Mouse (Mus musculus) hindbrain, embryonic 12.5 days (tissue): ENCODE results near the gene Vmn1r233. TPM values are rescaled to one million over a fixed set of nuclear protein-coding genes. Genes with fewer than 3 reads are reported as not detected.

ENCODE experiments used
- ATAC-seq: fragments of 200-750 bp; cut with Nextera tagmentation; 2 replicates; pipeline ENCODE4 v1.8.0; 2017; ENCODE audit warnings: moderate TSS enrichment; ENCODE audit not compliant: low FRiP score
- H3K27ac ChIP-seq: fragments of 300-500 bp; sonication (generic); 2 replicates; pipeline ENCODE4 v1.5.1; 2016; ENCODE audit warnings: mild to moderate bottlenecking
- H3K27me3 ChIP-seq: fragments of 300-500 bp; sonication (generic); 2 replicates; pipeline ENCODE4 v1.6.1; 2016; ENCODE audit warnings: mild to moderate bottlenecking
- H3K36me3 ChIP-seq: fragments of 300-500 bp; sonication (generic); 2 replicates; pipeline ENCODE4 v1.6.1; 2016; ENCODE audit warnings: mild to moderate bottlenecking
- H3K4me1 ChIP-seq: fragments of 300-500 bp; sonication (generic); 2 replicates; pipeline ENCODE4 v1.6.1; 2016
- H3K4me2 ChIP-seq: fragments of 300-500 bp; sonication (generic); replicated peaks from 2 replicates; pipeline ENCODE4 v1.6.1; 2016; ENCODE audit warnings: mild to moderate bottlenecking
- H3K4me3 ChIP-seq: fragments of 300-500 bp; sonication (generic); 2 replicates; pipeline ENCODE4 v1.5.1; 2016; ENCODE audit warnings: mild to moderate bottlenecking
- H3K9ac ChIP-seq: fragments of 300-500 bp; sonication (generic); 2 replicates; pipeline ENCODE4 v1.6.1; 2016; ENCODE audit warnings: mild to moderate bottlenecking, moderate library complexity
- H3K9me3 ChIP-seq: fragments of 300-500 bp; sonication (generic); replicated peaks from 2 replicates; pipeline ENCODE4 v1.6.1; 2016; ENCODE audit warnings: mild to moderate bottlenecking
- WGBS: fragments of 180-500 bp; shearing (Covaris S2); methylation state at CpG from one replicate; pipeline ENCODE4 v1.1.7; 2016; 5-methylcytosine and 5-hydroxymethylcytosine counted together
- polyA plus RNA-seq: library from polyadenylated mRNA; unstranded; fragments of >200 nt; fragmentation: Nextera tagmentation; extraction: Ambion mirVana; gene quantifications from 2 replicates; pipeline ENCODE4 v1.2.1, GENCODE M21; 2016

The Vmn1r233 gene
- polyA plus RNA-seq, 1 experiment from 2014 or later = not detected

DNA sequence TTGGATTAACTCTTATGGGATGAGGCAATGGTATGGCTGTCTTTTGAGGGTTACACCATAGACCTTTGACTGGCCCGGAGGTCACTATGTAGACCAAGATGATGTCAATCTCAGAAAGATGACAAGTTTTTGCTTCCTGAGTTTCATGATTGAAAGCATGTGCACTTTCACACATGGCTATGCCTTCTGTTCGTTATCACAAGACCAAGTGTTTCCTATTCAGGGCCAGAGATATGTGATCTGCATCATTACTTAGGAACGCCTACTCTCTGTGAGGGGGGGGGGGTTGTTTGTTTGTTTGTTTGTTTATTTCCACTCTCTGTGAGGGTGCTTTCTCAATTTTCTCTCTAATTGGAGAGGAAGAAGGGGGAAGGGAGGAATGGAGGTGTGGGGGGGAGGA is 52.0 kb downstream of the Vmn1r233 start:
- Histone ChIP-seq H3K9me3 (no peaks in the 10 kb centered on the region), H3K36me3 (no peaks in the 10 kb centered on the region), H3K27ac (peak overlapping the region; percentile 92), H3K4me1 (peaks cover 32% of the 10 kb centered on the region), H3K27me3 (no peaks in the 10 kb centered on the region), H3K4me2 (peak overlapping the region; percentile 64), H3K9ac (peak overlapping the region; percentile 69), H3K4me3 (peak overlapping the region; percentile 73)
- 53% methylated on average over 3 of the region's 3 CpGs for WGBS
- peak; percentile 0; the same call in 1 of the 2 replicates for ATAC-seq

Other genes starting within 250 kb of the Vmn1r233 start
- gene Vmn1r228, start 210.3 kb downstream of the Vmn1r233 start, polyA plus RNA-seq = not detected in 2 replicates
- 0.03 TPM in 1 of 2 replicates, not detected in the other for gene Vmn1r229, start 184.9 kb downstream of the Vmn1r233 start, polyA plus RNA-seq
- gene Vmn1r230, start 156.0 kb downstream of the Vmn1r233 start, polyA plus RNA-seq = not detected in 2 replicates
- not detected in 2 replicates for gene Vmn1r231, start 91.4 kb downstream of the Vmn1r233 start, polyA plus RNA-seq
- gene Vmn1r232, start 76.8 kb downstream of the Vmn1r233 start, polyA plus RNA-seq = not detected in 2 replicates
- 490 and 499 TPM in 2 replicates for gene Ppp2r1a, start 51.2 kb downstream of the Vmn1r233 start, polyA plus RNA-seq
- gene Zfp160, start 12.4 kb upstream of the Vmn1r233 start, polyA plus RNA-seq = 18.7 and 19.8 TPM in 2 replicates
- not detected in 2 replicates for gene Vmn1r234, start 229.6 kb upstream of the Vmn1r233 start, polyA plus RNA-seq